Mouse (Mus musculus) limb, embryonic 11.5 days (tissue): Measurements from ENCODE around the gene Prss36. TPM values are rescaled to one million over a fixed set of nuclear protein-coding genes. Genes with fewer than 3 reads are reported as not detected.
"Not testable (repeated sequence)": the region's sequence is repeated elsewhere in the genome, so short reads cannot be mapped to it uniquely, and the experiment has no call there.

Experiments used
- ATAC-seq: fragments of 200-750 bp; cut with Nextera tagmentation; 2 replicates; pipeline ENCODE4 v1.8.0; 2017; ENCODE audit warnings: low read depth; ENCODE audit not compliant: insufficient number of reproducible peaks, low FRiP score, low TSS enrichment
- DNase-seq: peaks from one replicate; pipeline ENCODE4 v3.0.0-alpha.2; 2015; ENCODE audit warnings: low spot score
- H3K27ac ChIP-seq: fragments of 300-500 bp; sonication (generic); replicated peaks from 2 replicates; pipeline ENCODE4 v1.5.1; 2014; ENCODE audit warnings: low read depth, mild to moderate bottlenecking, low read length
- H3K27me3 ChIP-seq: fragments of 300-500 bp; sonication (generic); 2 replicates; pipeline ENCODE4 v1.6.1; 2014; ENCODE audit warnings: mild to moderate bottlenecking, low read length, mixed read lengths; ENCODE audit not compliant: control insufficient read depth, insufficient read depth
- H3K36me3 ChIP-seq: fragments of 300-500 bp; sonication (generic); 2 replicates; pipeline ENCODE4 v1.6.1; 2014; ENCODE audit warnings: mild to moderate bottlenecking, low read length, moderate library complexity, mixed read lengths; ENCODE audit not compliant: control insufficient read depth, insufficient read depth
- H3K4me1 ChIP-seq: fragments of 300-500 bp; sonication (generic); 2 replicates; pipeline ENCODE4 v1.6.1; 2014; ENCODE audit warnings: low read length, mixed read lengths; ENCODE audit not compliant: control insufficient read depth, insufficient read depth
- H3K4me2 ChIP-seq: fragments of 300-500 bp; sonication (generic); 2 replicates; pipeline ENCODE4 v1.6.1; 2014; ENCODE audit warnings: low read depth, mild to moderate bottlenecking, moderate library complexity; ENCODE audit not compliant: severe bottlenecking
- H3K4me3 ChIP-seq: fragments of 300-500 bp; sonication (generic); 2 replicates; pipeline ENCODE4 v1.5.1; 2014; ENCODE audit warnings: low read depth, low read length
- H3K9ac ChIP-seq: fragments of 300-500 bp; sonication (generic); 2 replicates; pipeline ENCODE4 v1.6.1; 2014; ENCODE audit warnings: mild to moderate bottlenecking, low read length
- H3K9me3 ChIP-seq: fragments of 300-500 bp; sonication (generic); 2 replicates; pipeline ENCODE4 v1.6.1; 2016; ENCODE audit warnings: low read length; ENCODE audit not compliant: control insufficient read depth
- WGBS: fragments of 180-500 bp; shearing (Covaris S2); extraction: QIAGEN DNeasy Blood & Tissue Kit; methylation state at CpG from one replicate; pipeline ENCODE4 v1.1.7; 2014; 5-methylcytosine and 5-hydroxymethylcytosine counted together
- polyA plus RNA-seq: library from polyadenylated mRNA; unstranded; fragments of >200 nt; fragmentation: Nextera tagmentation; extraction: Ambion mirVana; gene quantifications from 2 replicates; pipeline ENCODE4 v1.2.1, GENCODE M21; 2014

The Prss36 gene
- polyA plus RNA-seq, 1 experiment from 2014 or later = 11.5 TPM

- 98% methylated on average over 12 of the region's 12 CpGs for WGBS
- Histone ChIP-seq H3K4me3 (no peak overlapping the region), H3K27me3 (no peaks in the 10 kb centered on the region), H3K4me1 (0 out of 2 replicates have a peak, but pooled peaks cover 3% of the 10 kb centered on the region), H3K4me2 (no peak overlapping the region), H3K27ac (no peak overlapping the region), H3K9ac (no peak overlapping the region), H3K9me3 (no peaks in the 10 kb centered on the region), H3K36me3 (peaks cover 20% of the 10 kb centered on the region)
- DNase-seq (no peak), ATAC-seq (no peak)
Observed at GRCm38 (mm10) chr7:127907939-127908338, 38.6 kb downstream of the Prss36 start.

DNA sequence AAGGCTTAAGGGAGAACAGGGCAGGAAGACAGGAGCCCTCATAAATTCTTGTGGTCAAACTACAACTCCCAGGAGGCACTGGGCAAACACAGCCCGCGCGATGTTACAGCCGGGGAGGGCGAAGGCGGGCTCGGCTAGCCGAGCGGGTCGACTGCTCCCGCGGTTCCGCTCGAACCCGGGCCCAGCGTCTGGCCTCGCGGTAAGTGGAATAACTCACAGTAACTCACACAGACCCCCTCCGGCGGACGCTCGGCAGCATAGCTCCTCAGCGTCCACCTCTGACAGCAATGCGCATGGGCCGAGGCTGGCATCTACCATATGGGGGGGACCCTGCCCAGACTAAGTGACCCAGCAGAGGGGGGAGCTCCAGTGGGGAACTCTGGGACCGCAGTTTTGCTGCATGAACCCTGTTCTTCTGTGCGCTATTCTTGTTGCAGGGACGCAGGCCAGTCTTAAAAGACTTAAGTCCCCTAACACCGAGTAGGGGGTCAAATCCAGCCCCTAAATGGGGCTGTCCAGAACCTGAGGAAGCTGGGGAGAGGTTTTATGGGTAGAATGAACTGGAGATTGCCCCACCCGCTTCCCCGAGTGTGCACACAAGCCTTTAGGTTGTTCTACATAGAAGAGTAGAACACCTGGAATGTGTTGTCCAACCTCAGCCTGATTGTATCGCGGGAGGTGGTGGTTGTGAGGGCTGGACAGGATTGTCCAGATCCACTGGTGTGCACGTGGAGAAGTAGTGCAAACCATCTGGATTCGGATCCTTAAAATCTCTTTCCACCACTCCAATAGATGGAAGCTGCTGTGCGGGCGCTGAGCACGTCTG, 42.3 kb downstream of the Prss36 start, which contains the start of gene Bckdk:
Gene Bckdk, plus strand, starts transcription at position 112 of the 826 bp plus-strand sequence.
- Histone ChIP-seq H3K27ac (peak within 1 kb of the TSS; percentile 72), H3K9me3 (no peaks in the 10 kb centered on the region), H3K4me2 (peak within 1 kb of the TSS; percentile 84), H3K4me3 (peak within 1 kb of the TSS; percentile 61), H3K9ac (peak within 1 kb of the TSS; percentile 91), H3K4me1 (no peaks in the 10 kb centered on the region), H3K27me3 (no peaks in the 10 kb centered on the region), H3K36me3 (peaks cover 20% of the 10 kb centered on the region)
- peak; percentile 89 for DNase-seq
- peak; percentile 83 for ATAC-seq
- 7% methylated on average over 38 of the region's 38 CpGs for WGBS

- H3K4me3 ChIP-seq = no peak overlapping the region
- peaks cover 5% of the 10 kb centered on the region; the same call in 1 of the 2 replicates for H3K36me3 ChIP-seq
- WGBS = 83% methylated on average over 2 of the region's 2 CpGs
- H3K27ac ChIP-seq = no peak overlapping the region
- H3K4me2 ChIP-seq = no peak overlapping the region
- H3K9ac ChIP-seq = no peak overlapping the region
- no peaks in the 10 kb centered on the region for H3K4me1 ChIP-seq
- H3K27me3 ChIP-seq = no peaks in the 10 kb centered on the region
- no peak for ATAC-seq
- no peak for DNase-seq
- no peaks in the 10 kb centered on the region for H3K9me3 ChIP-seq
Observed at GRCm38 (mm10) chr7:127901772-127902171, 44.8 kb downstream of the Prss36 start.

- DNase-seq = no peak
- Histone ChIP-seq H3K36me3 (no peaks in the 10 kb centered on the region; the same call in 1 of the 2 replicates), H3K9me3 (no peaks in the 10 kb centered on the region), H3K4me1 (no peaks in the 10 kb centered on the region), H3K4me3 (no peak overlapping the region), H3K27me3 (no peaks in the 10 kb centered on the region), H3K27ac (no peak overlapping the region), H3K4me2 (no peak overlapping the region), H3K9ac (no peak overlapping the region)
- 52% methylated on average over 7 of the region's 7 CpGs for WGBS
- ATAC-seq = no peak
Observed at GRCm38 (mm10) chr7:127899997-127900396, 46.5 kb downstream of the Prss36 start.

GRCm38 (mm10) chr7:127898179-127898956, 48.2 kb downstream of the Prss36 start:
- H3K9me3 ChIP-seq = no peaks in the 10 kb centered on the region
- WGBS = 36% methylated on average over 10 of the region's 10 CpGs
- H3K27ac ChIP-seq = no peak overlapping the region
- no peak for DNase-seq
- no peak overlapping the region for H3K4me3 ChIP-seq
- no peaks in the 10 kb centered on the region for H3K27me3 ChIP-seq
- no peak for ATAC-seq
- no peaks in the 10 kb centered on the region; the same call in 1 of the 2 replicates for H3K36me3 ChIP-seq
- 0 out of 2 replicates have a peak, but pooled peaks cover 5% of the 10 kb centered on the region for H3K4me1 ChIP-seq
- H3K9ac ChIP-seq = no peak overlapping the region
- no peak overlapping the region for H3K4me2 ChIP-seq

- H3K27me3 ChIP-seq = no peaks in the 10 kb centered on the region
- no peak overlapping the region for H3K27ac ChIP-seq
- H3K9me3 ChIP-seq = no peaks in the 10 kb centered on the region
- DNase-seq (no peak), ATAC-seq (no peak)
- no peak overlapping the region for H3K4me2 ChIP-seq
- H3K4me3 ChIP-seq = no peak overlapping the region
- 0 out of 2 replicates have a peak, but pooled peaks cover 5% of the 10 kb centered on the region for H3K4me1 ChIP-seq
- WGBS = 91% methylated on average over 7 of the region's 7 CpGs
- H3K36me3 ChIP-seq = no peaks in the 10 kb centered on the region; the same call in 1 of the 2 replicates
- no peak overlapping the region for H3K9ac ChIP-seq
Observed at GRCm38 (mm10) chr7:127897542-127897941, 49.0 kb downstream of the Prss36 start.

GRCm38 (mm10) chr7:127896384-127896783, 50.1 kb downstream of the Prss36 start:
- Histone ChIP-seq H3K27me3 (no peaks in the 10 kb centered on the region), H3K9me3 (no peaks in the 10 kb centered on the region), H3K4me3 (no peak overlapping the region), H3K9ac (no peak overlapping the region), H3K4me1 (0 out of 2 replicates have a peak, but pooled peaks cover 5% of the 10 kb centered on the region), H3K36me3 (no peaks in the 10 kb centered on the region; the same call in 1 of the 2 replicates), H3K4me2 (no peak overlapping the region), H3K27ac (no peak overlapping the region)
- 57% methylated on average over 13 of the region's 13 CpGs for WGBS
- DNase-seq (peak; percentile 66), ATAC-seq (no peak)

DNA sequence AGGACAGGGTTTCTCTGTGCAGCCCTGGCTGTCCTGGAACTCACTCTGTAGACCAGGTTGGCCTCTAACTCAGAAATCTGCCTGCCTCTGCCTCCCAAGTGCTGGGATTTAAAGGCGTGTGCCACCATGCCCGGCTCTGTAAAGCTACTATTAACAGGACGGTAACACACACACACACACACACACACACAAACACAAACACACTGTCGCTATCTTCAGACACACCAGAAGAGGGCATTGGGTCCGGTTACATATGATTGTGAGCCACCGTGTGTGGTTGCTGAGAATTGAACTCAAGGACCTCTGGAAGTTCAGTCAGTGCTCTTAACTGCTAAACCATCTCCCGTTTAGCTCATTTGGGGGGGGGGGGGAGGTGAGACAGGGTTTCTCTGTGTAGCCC, 50.6 kb downstream of the Prss36 start:
- H3K27me3 ChIP-seq, H3K9ac ChIP-seq, DNase-seq, H3K27ac ChIP-seq, H3K36me3 ChIP-seq, H3K4me1 ChIP-seq, H3K9me3 ChIP-seq: not testable (repeated sequence)
- Histone ChIP-seq H3K4me2 (peak overlapping the region; percentile 73; the same call in 1 of the 2 replicates), H3K4me3 (peak overlapping the region; percentile 45; the same call in 1 of the 2 replicates)
- peak; percentile 18; the same call in 1 of the 2 replicates for ATAC-seq
- 65% methylated on average over 7 of the region's 7 CpGs for WGBS
